Mouse (Mus musculus) lung, adult 2 months (tissue): ENCODE results near the gene Nos2. TPM values are rescaled to one million over a fixed set of nuclear protein-coding genes. Genes with fewer than 3 reads are reported as not detected.

ENCODE experiments used
- DNase-seq: peaks from one replicate; pipeline ENCODE4 v3.0.0; 2022
- H3K4me1 ChIP-seq: fragments of 200-500 bp; 2 replicates; pipeline ENCODE4 v1.6.1; 2011; ENCODE audit warnings: low read length; ENCODE audit not compliant: control insufficient read depth, insufficient read depth
- H3K4me3 ChIP-seq: fragments of 200-500 bp; replicated peaks from 2 replicates; pipeline ENCODE3; 2011; ENCODE audit warnings: low read depth, mild to moderate bottlenecking, control low read depth, low read length; ENCODE audit errors: extremely low read depth
- CTCF ChIP-seq: fragments of 200-500 bp; IDR thresholded peaks from 2 replicates; pipeline ENCODE4 v1.5.1; 2011; ENCODE audit warnings: mild to moderate bottlenecking, low read length, control low read depth; ENCODE audit not compliant: insufficient read depth
- POLR2A ChIP-seq: fragments of 200-500 bp; IDR thresholded peaks from 2 replicates; pipeline ENCODE4 v1.6.1; 2011; ENCODE audit warnings: low read depth, mild to moderate bottlenecking, control low read depth, low read length, borderline replicate concordance; ENCODE audit errors: extremely low read depth
- WGBS: fragments of 180-500 bp; shearing (Covaris S2); methylation state at CpG from one replicate; pipeline ENCODE4 v1.1.7; 2018; 5-methylcytosine and 5-hydroxymethylcytosine counted together
- polyA plus RNA-seq: library from polyadenylated mRNA; depleted of rRNA; stranded (reverse); fragments of >200 nt; gene quantifications from 2 replicates; pipeline ENCODE4 v1.2.3, GENCODE M21; 2012; rRNA removed

Gene Nos2
- 3.8 and 4.0 TPM in 2 replicates for polyA plus RNA-seq

DNA sequence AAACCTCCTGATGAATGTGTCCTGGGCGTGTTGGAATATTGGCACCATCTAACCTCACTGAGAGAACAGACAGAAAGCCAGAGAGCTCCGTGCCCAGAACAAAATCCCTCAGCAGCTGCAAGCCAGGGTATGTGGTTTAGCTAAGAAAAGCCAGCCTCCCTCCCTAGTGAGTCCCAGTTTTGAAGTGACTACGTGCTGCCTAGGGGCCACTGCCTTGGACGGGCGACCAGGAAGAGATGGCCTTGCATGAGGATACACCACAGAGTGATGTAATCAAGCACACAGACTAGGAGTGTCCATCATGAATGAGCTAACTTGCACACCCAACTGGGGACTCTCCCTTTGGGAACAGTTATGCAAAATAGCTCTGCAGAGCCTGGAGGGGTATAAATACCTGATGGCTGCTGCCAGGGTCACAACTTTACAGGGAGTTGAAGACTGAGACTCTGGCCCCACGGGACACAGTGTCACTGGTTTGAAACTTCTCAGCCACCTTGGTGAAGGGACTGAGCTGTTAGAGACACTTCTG, at the start of gene Nos2:
Gene Nos2, plus strand, starts transcription at position 377 of the 529 bp plus-strand sequence.
- H3K4me3 ChIP-seq, result no peak within 1 kb of the TSS
- TF ChIP-seq CTCF (no peak), POLR2A (no peak)
- H3K4me1 ChIP-seq, result peaks cover 3% of the 10 kb centered on the region; the same call in 1 of the 2 replicates
- no peak for DNase-seq
- 56% methylated on average over 6 of the region's 6 CpGs for whole genome bisulfite sequencing

DNA sequence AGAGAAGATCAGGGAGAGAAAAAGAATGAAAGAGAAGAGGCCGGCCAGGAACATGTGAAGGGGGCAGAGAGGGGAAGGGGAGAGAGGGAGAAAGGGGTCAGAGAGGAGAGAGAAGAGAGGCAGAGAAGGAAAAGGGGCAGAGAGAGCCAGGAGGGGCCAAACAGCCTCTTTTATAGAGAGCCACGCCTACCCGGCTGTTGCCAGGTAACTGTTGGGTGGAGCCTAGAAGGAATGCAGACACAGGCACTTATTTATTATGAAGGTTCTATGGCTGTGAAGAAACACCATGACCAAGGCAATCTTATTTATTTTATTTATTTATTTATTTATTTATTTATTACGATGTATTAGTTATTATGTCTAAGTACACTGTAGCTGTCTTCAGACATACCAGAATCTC, 49.7 kb upstream of the Nos2 start:
- no peak for DNase-seq
- H3K4me1 ChIP-seq, result no peaks in the 10 kb centered on the region
- no peak overlapping the region for H3K4me3 ChIP-seq
- 83% methylated on average over 4 of the region's 4 CpGs for WGBS
- TF ChIP-seq CTCF (no peak), POLR2A (no peak)

DNA sequence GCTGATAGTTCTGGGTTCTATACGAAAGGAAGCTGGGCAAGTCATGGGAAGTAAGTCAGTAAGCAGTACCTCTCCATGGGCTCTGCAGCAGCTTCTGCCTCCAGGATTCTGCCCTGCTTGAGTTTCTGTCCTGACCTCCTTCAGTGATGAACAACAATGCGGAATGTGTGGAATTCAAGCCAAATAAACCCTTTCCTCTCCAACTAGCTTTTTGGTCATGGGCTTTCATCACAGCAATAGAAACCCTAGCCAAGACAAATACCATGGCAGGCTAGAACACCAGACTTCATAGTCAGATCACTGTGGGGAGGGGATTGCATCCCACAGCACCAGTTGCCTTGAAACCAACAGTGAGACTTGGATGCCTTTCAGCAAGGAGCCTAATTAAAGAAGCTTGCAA, 47.8 kb upstream of the Nos2 start:
- Histone ChIP-seq H3K4me3 (no peak overlapping the region), H3K4me1 (no peaks in the 10 kb centered on the region)
- TF ChIP-seq CTCF (no peak), POLR2A (no peak)
- WGBS, result 34% methylated on average over 2 of the region's 2 CpGs
- no peak for DNase-seq

DNA sequence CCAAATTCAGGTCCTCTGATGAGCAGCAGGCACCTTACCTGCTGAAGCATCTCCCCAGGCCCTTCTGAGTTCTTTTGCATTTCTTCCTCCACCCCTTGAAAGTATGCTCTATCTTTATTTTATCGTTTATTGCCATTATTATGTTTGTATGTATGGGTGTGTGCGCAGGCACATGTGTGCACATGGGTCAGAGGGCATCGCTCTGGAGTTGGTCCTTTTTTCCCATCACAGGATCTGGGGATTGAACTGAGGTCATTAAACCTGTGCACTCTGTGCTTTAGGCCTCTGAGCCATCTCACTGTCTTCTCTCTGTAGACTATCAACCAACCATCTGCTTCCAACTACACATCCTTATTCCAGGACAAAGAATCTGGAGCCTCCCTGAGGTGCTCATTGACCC, 40.9 kb upstream of the Nos2 start:
- TF ChIP-seq POLR2A (no peak), CTCF (no peak)
- 97% methylated on average over 3 of the region's 3 CpGs for WGBS
- DNase-seq, result no peak
- Histone ChIP-seq H3K4me3 (no peak overlapping the region), H3K4me1 (no peaks in the 10 kb centered on the region)

DNA sequence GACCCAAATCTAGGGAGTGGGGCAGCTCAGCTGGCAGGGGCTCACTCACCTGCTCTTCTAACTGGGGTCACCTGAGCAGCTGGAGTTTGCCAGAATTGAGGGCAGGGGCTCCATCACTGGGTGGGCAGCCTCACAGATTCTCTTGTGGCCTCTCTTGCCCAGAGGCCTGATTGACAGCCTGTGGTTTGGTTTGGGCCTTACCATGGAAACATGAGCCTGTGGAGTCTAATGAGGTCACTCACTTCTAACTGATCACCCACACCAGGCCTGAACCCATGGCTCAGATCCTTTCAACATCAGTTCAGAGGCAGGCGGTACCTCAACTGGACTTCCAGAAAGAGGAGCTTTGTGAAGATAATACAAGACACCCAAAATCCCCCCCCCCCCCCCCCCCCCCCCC, 33.9 kb upstream of the Nos2 start:
- Histone ChIP-seq H3K4me1 (0 out of 2 replicates have a peak, but pooled peaks cover 3% of the 10 kb centered on the region), H3K4me3 (no peak overlapping the region)
- DNase-seq, result no peak
- TF ChIP-seq CTCF, result no peak
- no peak for TF ChIP-seq POLR2A
- 69% methylated on average over 1 of the region's 1 CpGs for WGBS

DNA sequence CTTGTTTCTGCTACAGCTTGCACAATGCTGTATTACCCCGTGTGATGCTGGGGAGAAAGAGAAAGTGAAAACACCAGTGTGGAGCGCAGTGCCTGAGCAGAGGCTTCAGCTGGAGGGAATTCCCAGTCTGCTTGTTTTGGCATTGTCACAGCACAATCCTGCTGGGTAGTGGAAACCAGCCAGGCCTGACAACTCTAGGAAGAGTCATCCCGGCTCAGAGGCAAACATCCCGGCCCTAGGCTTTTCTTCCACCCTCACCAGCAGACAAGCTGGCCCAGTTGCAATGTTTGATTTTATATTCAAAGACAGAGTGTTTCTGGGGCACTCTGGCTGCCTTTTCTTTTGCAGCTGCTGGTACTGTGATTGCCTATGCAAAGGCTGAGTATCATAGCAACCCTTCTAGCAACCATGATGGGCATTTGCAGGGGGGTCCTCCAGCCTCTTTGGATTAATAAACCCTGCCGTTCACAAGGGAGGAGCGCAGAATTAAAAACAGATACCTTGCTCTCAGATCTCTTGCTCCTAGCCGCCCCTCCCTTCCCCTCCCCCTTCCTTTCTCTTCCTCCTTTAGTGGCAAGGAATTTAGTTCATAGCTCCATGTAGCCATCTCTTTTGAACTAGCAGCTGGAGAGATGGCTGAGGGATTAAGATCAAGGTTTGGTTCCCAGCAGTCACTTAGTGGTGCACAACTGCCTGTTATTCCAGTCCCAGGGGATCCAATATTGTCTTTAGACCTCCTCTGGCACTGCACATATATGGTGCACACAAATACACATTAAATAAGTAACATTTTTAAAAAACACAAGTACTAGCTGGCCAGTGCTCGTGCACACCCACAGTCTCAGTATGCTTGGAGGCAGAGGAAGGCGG, 33.2 kb upstream of the Nos2 start:
- Histone ChIP-seq H3K4me3 (no peak overlapping the region), H3K4me1 (0 out of 2 replicates have a peak, but pooled peaks cover 3% of the 10 kb centered on the region)
- WGBS, result 33% methylated on average over 9 of the region's 9 CpGs
- TF ChIP-seq POLR2A (no peak), CTCF (no peak)
- peak; percentile 43 for DNase-seq

DNA sequence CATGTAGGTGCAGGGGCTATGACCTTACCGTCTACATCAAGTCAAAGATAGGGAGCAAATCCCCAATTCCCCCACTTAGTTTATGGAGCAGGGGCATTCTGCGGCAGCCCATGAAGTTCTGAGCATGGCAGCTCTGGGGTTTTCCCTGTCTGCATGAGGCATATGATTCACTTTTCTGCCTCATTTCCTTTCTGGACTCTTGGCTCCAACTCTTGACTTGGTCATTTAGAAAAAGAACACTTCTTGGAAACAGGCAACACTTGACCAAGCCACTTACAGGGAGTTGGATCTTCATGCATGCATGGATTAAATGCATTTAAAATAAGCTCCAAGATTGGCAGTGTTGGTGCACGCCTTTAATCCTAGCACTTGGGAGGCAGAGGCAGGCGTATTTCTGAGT, 31.4 kb upstream of the Nos2 start:
- TF ChIP-seq POLR2A (no peak), CTCF (no peak)
- Histone ChIP-seq H3K4me3 (no peak overlapping the region), H3K4me1 (0 out of 2 replicates have a peak, but pooled peaks cover 3% of the 10 kb centered on the region)
- DNase-seq, result no peak
- WGBS, result 94% methylated on average over 4 of the region's 4 CpGs

DNA sequence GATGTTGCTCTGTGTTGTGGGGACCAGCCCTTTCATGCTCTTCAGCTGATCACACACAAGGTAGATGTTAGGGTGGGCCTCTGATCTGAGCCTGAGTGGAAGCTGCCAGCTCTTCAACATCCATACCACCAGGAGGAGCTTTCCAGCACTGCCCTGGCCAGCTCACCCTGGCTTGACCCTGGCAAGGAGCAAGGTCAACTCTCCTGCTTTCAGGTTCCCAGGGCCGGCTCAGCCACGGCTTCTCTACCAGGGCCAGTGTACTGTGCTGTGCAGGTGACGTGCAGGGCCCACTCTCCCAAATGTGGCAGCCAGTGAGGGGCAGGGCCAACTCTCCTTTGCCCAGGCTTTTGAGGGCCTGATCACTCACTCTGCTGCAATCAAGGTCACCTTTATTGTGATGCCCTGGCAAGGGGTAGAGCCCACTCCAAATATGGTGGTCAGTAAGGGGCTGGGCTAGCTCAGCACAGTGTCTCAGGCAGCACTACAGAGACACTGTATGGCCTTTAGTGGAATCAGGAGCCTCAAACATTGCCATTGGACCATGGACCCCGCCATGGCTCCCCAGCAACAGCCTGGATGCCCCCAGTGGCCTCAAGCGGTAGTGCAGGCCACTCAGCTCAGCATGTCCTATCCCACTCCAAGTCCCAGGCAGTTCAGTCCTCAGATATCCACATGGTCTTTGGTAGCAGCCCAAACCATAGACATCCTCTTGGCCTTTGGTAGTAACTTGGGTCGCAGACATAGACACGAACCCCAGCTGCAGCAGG, 24.0 kb upstream of the Nos2 start:
- peak; percentile 17 for DNase-seq
- no peak for TF ChIP-seq POLR2A
- TF ChIP-seq CTCF, result peak; percentile 86
- Histone ChIP-seq H3K4me3 (no peak overlapping the region), H3K4me1 (no peaks in the 10 kb centered on the region)
- WGBS, result 69% methylated on average over 7 of the region's 7 CpGs

DNA sequence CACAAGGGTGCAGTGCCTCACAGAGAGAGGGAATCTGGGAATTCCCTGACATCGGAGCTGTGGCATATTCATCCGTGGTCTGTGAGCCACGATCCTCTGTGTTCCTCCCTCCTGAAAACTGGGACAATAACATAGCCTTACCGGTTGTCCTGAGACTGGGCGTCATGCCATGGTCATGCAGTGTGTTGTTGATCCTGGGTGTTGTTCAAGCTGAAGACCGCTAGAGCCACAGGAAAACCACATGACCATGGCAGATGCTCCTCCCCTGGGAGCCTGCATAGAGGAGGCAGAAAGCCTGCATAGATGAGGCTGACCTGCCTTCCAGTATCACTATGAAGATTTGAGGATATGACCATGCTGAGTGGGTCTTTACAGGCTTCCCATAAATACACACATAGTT, 5.1 kb upstream of the Nos2 start:
- TF ChIP-seq POLR2A (no peak), CTCF (no peak)
- Histone ChIP-seq H3K4me3 (no peak overlapping the region), H3K4me1 (no peaks in the 10 kb centered on the region)
- 49% methylated on average over 6 of the region's 6 CpGs for WGBS
- no peak for DNase-seq

DNA sequence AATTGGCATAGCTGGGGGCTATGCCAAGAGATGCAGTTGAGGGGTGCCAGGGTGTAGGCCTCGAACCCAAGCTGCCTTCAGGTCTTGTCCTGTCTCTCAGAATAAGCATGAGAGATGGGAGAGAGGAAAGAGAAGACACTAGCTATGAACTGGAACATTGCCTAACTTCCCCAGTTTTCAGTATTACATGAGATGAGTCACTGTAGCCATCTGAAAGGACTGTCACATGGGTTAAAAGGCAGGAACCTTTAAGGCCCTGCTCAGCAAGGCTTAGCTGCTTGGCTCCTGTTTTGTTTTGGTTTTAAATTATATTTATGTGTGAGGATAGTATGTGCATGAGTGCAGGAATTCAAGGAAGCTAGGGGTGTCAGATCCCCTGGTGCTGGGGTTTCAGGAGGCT, 4.2 kb upstream of the Nos2 start:
- 82% methylated on average over 1 of the region's 1 CpGs for WGBS
- DNase-seq, result no peak

More for the DNA sequence above, 4.2 kb upstream of the Nos2 start:
- Histone ChIP-seq H3K4me1 (no peaks in the 10 kb centered on the region), H3K4me3 (no peak overlapping the region)
- TF ChIP-seq CTCF (no peak), POLR2A (no peak)
